Mouse (Mus musculus): ENCODE data around the gene Zfp92.

- TF ChIP-seq CTCF (IDR thresholded peaks at IDR 0.05; ENCODE audit: extremely low read depth, insufficient read depth, low read length) (no peak), POLR2A (IDR thresholded peaks at IDR 0.05; ENCODE audit: extremely low read depth, insufficient read depth, low read length) (no peak)
These were observed 65.7 kb downstream of the Zfp92 start for GRCm38 (mm10) chrX:73476621-73477020.

Measured in cortical plate, adult 2 months (tissue).